Mouse (Mus musculus): ENCODE results near the gene Steap4. TPM values are rescaled to one million over a fixed set of nuclear protein-coding genes. Genes with fewer than 3 reads are reported as not detected.

Steap4 gene
- total and polyA plus RNA-seq, 3 experiments, result not detected

- Histone ChIP-seq H3K27me3 (ENCODE audit: insufficient read depth, low read length) (no peaks in the 10 kb centered on the region; the same call in 1 of the 2 replicates), H3K4me3 (ENCODE audit: low read depth, low read length) (no peak overlapping the region), H3K9me3 (replicated peaks) (no peaks in the 10 kb centered on the region), H3K4me1 (ENCODE audit: insufficient read depth, low read depth, low read length) (no peaks in the 10 kb centered on the region), H3K36me3 (replicated peaks) (no peaks in the 10 kb centered on the region)
- DNase-seq (ENCODE audit: low spot score) (no peak), ATAC-seq (ENCODE audit: extremely low read depth, insufficient number of reproducible peaks, low FRiP score, poor library complexity, severe bottlenecking) (no peak)
- TF ChIP-seq POLR2AphosphoS5 (IDR thresholded peaks at IDR 0.05; ENCODE audit: insufficient replicate concordance, low read depth, low read length), result no peak
- no peak for TF ChIP-seq TAL1 (conservative IDR thresholded peaks at IDR 0.05; ENCODE audit: low read depth, low read length)
- TF ChIP-seq CTCF (IDR thresholded peaks at IDR 0.05; ENCODE audit: low read depth, low read length), result no peak
- no peak for TF ChIP-seq GATA2 (IDR thresholded peaks at IDR 0.05; ENCODE audit: borderline replicate concordance, low read depth, low read length)
- TF ChIP-seq GATA1 (IDR thresholded peaks at IDR 0.05; ENCODE audit: borderline replicate concordance, low read length), result no peak
Measured at GRCm38 (mm10) chr5:7958061-7958460, 2.2 kb upstream of the Steap4 start.

DNA sequence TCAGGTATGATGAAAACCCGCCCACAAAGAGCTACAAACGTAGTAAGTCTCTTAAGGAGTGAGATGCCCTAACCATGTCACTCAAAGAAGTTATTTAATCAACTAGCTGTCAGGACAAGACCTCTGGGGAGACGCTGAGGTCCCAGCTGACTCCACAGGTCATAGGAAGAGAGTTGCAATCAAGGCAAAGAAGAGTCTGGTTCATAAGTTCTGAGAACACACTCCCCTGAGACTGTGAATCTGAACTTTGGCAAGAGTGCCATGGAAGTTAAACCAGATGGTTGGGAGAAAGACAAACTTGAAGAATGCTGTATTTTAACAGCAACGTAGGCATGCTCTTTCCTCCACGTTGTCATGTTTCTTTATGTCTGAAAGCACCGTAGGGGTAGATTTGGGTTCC is 971 bp upstream of the Steap4 start:
- ATAC-seq (ENCODE audit: extremely low read depth, insufficient number of reproducible peaks, low FRiP score, poor library complexity, severe bottlenecking), result no peak

GRCm38 (mm10) chr5:7961113-7961512 is 856 bp downstream of the Steap4 start:
- no peak for ATAC-seq (ENCODE audit: extremely low read depth, insufficient number of reproducible peaks, low FRiP score, poor library complexity, severe bottlenecking)
- H3K36me3 ChIP-seq (replicated peaks), result no peaks in the 10 kb centered on the region
- no peak overlapping the region for H3K4me3 ChIP-seq (ENCODE audit: low read depth, low read length)
- TF ChIP-seq TAL1 (conservative IDR thresholded peaks at IDR 0.05; ENCODE audit: low read depth, low read length) (no peak), CTCF (IDR thresholded peaks at IDR 0.05; ENCODE audit: low read depth, low read length) (no peak), GATA2 (IDR thresholded peaks at IDR 0.05; ENCODE audit: borderline replicate concordance, low read depth, low read length) (no peak), POLR2AphosphoS5 (IDR thresholded peaks at IDR 0.05; ENCODE audit: insufficient replicate concordance, low read depth, low read length) (no peak), GATA1 (IDR thresholded peaks at IDR 0.05; ENCODE audit: borderline replicate concordance, low read length) (no peak)
- H3K4me1 ChIP-seq (ENCODE audit: insufficient read depth, low read depth, low read length), result no peaks in the 10 kb centered on the region
- no peaks in the 10 kb centered on the region; the same call in 1 of the 2 replicates for H3K27me3 ChIP-seq (ENCODE audit: insufficient read depth, low read length)
- H3K9me3 ChIP-seq (replicated peaks), result no peaks in the 10 kb centered on the region
- DNase-seq (ENCODE audit: low spot score), result no peak

More for the DNA sequence above, 971 bp upstream of the Steap4 start:
- Histone ChIP-seq H3K27me3 (ENCODE audit: insufficient read depth, low read length) (no peaks in the 10 kb centered on the region; the same call in 1 of the 2 replicates), H3K4me3 (ENCODE audit: low read depth, low read length) (no peak overlapping the region), H3K4me1 (ENCODE audit: insufficient read depth, low read depth, low read length) (no peaks in the 10 kb centered on the region), H3K9me3 (replicated peaks) (no peaks in the 10 kb centered on the region), H3K36me3 (replicated peaks) (no peaks in the 10 kb centered on the region)
- DNase-seq (ENCODE audit: low spot score), result no peak
- TF ChIP-seq CTCF (IDR thresholded peaks at IDR 0.05; ENCODE audit: low read depth, low read length), result no peak
- TF ChIP-seq POLR2AphosphoS5 (IDR thresholded peaks at IDR 0.05; ENCODE audit: insufficient replicate concordance, low read depth, low read length), result no peak
- no peak for TF ChIP-seq GATA1 (IDR thresholded peaks at IDR 0.05; ENCODE audit: borderline replicate concordance, low read length)
- TF ChIP-seq TAL1 (conservative IDR thresholded peaks at IDR 0.05; ENCODE audit: low read depth, low read length), result no peak
- no peak for TF ChIP-seq GATA2 (IDR thresholded peaks at IDR 0.05; ENCODE audit: borderline replicate concordance, low read depth, low read length)

DNA sequence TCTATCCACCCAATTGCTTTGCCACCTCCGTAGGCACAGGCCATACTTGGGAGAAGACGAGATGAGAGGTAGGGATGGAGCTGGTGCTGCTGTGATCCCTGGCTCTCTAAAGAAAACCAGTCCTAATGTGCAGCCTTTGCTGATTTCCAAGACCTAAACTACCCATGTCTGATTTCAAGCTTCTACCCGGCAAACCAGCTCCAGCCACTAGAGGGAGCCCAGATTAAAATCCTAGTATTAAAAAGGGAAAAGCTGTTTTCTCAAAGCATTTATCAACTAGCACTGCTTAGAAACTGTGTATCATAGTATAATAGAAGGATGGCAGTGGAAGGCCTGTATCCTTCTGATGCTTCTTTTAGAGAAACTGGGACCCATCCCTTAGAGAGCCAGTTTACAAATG is 5.0 kb downstream of the Steap4 start:
- TF ChIP-seq CTCF (IDR thresholded peaks at IDR 0.05; ENCODE audit: low read depth, low read length) (peak; percentile 15; the same call in 1 of the 2 replicates), POLR2AphosphoS5 (IDR thresholded peaks at IDR 0.05; ENCODE audit: insufficient replicate concordance, low read depth, low read length) (no peak)
- Histone ChIP-seq H3K9me3 (replicated peaks) (no peaks in the 10 kb centered on the region), H3K4me3 (ENCODE audit: low read depth, low read length) (no peak overlapping the region), H3K36me3 (replicated peaks) (no peaks in the 10 kb centered on the region), H3K27me3 (ENCODE audit: insufficient read depth, low read length) (no peaks in the 10 kb centered on the region; the same call in 1 of the 2 replicates), H3K4me1 (ENCODE audit: insufficient read depth, low read depth, low read length) (no peaks in the 10 kb centered on the region)
- DNase-seq (ENCODE audit: low spot score) (no peak), ATAC-seq (ENCODE audit: extremely low read depth, insufficient number of reproducible peaks, low FRiP score, poor library complexity, severe bottlenecking) (no peak)

DNA sequence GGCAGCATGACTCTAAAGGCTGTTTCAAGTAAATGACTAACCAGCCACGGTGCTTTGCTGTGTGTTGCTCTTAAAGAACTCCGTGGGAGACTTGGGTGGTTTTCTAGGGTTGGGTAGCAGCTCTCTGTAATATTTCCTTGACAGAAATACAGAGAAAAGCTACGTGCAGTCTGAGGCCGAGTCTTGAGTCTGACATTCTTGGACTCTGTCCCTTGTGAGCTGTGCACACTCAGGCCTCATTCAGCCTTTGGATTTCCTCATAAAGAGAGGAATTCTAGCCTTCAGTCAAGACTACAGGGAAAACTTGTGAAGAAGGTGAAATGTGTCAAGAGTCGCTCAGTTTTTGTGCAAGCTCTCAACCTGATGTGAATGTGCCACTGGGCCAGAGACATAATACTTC is 7.9 kb downstream of the Steap4 start:
- ATAC-seq (ENCODE audit: extremely low read depth, insufficient number of reproducible peaks, low FRiP score, poor library complexity, severe bottlenecking) (no peak), DNase-seq (ENCODE audit: low spot score) (no peak)
- no peak for TF ChIP-seq GATA1 (IDR thresholded peaks at IDR 0.05; ENCODE audit: borderline replicate concordance, low read length)
- H3K36me3 ChIP-seq (replicated peaks), result no peaks in the 10 kb centered on the region
- H3K27me3 ChIP-seq (ENCODE audit: insufficient read depth, low read length), result no peaks in the 10 kb centered on the region
- no peaks in the 10 kb centered on the region for H3K4me1 ChIP-seq (ENCODE audit: insufficient read depth, low read depth, low read length)
- no peak overlapping the region for H3K4me3 ChIP-seq (ENCODE audit: low read depth, low read length)
- no peaks in the 10 kb centered on the region for H3K9me3 ChIP-seq (replicated peaks)

DNA sequence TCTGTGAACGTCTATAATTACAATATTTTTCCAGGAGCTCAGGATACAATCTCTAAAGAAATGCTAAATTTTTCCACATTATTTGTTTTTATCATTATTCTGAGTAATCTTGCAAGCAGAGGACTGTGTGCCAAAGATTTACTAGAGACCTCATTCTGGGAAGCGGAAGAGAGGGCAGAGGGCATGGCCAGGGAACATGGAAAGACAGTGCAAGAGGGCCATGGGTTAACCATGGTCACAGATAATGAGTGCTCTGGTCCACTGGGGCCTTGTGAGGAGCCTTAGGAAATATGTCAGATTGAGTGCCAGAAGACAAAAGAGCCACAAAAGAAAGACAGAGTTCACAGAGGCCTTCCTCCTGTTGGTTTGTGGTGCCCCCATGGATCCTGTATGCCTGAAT is 12.0 kb downstream of the Steap4 start:
- DNase-seq (ENCODE audit: low spot score), result no peak
- Histone ChIP-seq H3K36me3 (replicated peaks) (no peaks in the 10 kb centered on the region), H3K27me3 (ENCODE audit: insufficient read depth, low read length) (no peaks in the 10 kb centered on the region), H3K4me3 (ENCODE audit: low read depth, low read length) (no peak overlapping the region), H3K4me1 (ENCODE audit: insufficient read depth, low read depth, low read length) (no peaks in the 10 kb centered on the region), H3K9me3 (replicated peaks) (no peaks in the 10 kb centered on the region)
- no peak for ATAC-seq (ENCODE audit: extremely low read depth, insufficient number of reproducible peaks, low FRiP score, poor library complexity, severe bottlenecking)
- TF ChIP-seq GATA1 (IDR thresholded peaks at IDR 0.05; ENCODE audit: borderline replicate concordance, low read length), result no peak
- TF ChIP-seq POLR2AphosphoS5 (IDR thresholded peaks at IDR 0.05; ENCODE audit: insufficient replicate concordance, low read depth, low read length), result no peak
- no peak for TF ChIP-seq CTCF (IDR thresholded peaks at IDR 0.05; ENCODE audit: low read depth, low read length)
- TF ChIP-seq GATA2 (IDR thresholded peaks at IDR 0.05; ENCODE audit: borderline replicate concordance, low read depth, low read length), result no peak
- no peak for TF ChIP-seq TAL1 (conservative IDR thresholded peaks at IDR 0.05; ENCODE audit: low read depth, low read length)
